Mouse (Mus musculus): ENCODE data around the gene Nagk.

DNA sequence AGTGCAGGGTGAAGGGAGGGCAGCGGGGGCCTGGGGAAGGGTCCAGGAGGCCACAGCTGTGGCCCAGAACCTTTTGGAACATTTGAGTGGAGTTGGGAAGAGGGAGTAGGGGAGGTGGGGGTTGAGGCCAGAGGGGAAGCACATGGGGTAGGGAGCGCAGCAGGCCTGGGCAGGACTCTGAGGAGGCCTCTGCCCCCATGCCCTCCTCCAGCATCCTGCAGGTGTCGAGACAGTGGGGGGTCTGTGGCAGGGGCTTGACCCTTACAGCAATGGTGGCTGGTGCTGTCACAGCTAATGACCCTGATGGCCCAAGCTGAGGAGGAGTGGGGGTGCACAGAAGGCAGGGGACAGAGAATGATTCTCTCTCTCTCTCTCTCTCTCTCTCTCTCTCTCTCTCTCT lies 45.5 kb upstream of the Nagk start:
- no peak for TF ChIP-seq CTCF (IDR thresholded peaks at IDR 0.05; ENCODE audit: borderline replicate concordance, control insufficient read depth, extremely low read depth, insufficient read depth, low read length, poor library complexity)
- no peak for TF ChIP-seq POLR2A (IDR thresholded peaks at IDR 0.05; ENCODE audit: control insufficient read depth, extremely low read depth, insufficient read depth, low read length, poor library complexity)

All from thymus, adult 2 months (tissue).